Mouse (Mus musculus): ENCODE data around the gene Fam161a.

Fam161a gene

DNA sequence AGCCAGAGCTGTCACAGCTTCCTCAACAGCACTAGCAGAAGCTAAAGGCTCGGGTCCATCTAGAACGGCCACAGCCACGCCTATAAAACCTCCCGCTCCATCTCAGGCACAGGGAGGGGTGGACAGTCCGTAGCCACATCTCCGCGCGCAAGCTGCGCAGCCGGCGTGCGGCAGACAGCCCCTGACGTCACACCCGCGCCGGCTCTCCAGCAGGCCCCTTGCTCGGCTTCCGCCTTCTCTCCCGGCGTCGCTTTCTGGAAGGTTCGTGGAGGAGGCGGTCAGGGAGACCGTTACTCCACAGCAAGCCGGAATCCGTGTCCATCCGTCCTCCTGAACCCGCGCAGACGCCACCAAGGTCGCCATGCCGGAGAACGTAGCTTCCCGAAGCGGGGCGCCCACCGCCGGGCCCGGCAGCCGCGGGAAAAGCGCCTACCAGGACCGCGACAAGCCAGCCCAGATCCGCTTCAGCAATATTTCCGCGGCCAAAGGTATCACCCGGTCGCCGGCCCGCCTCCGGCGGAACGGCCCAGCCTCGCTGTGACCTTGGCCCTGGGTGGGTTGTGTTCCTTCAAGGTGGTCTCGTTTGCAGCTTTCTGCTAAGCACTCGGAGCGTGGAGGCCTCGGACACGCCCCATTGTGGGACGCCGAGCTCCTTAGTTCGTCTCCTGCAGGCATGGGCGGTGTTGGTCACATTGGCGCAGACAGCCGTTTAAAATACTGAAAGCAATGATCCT is 16.8 kb upstream of the Fam161a start, which contains the start of gene Cct4:
Gene Cct4 (plus strand): TSS at position 127 of the 734 bp plus-strand sequence.
- peak; percentile 94 for DNase-seq (ENCODE audit: low spot score)

DNA sequence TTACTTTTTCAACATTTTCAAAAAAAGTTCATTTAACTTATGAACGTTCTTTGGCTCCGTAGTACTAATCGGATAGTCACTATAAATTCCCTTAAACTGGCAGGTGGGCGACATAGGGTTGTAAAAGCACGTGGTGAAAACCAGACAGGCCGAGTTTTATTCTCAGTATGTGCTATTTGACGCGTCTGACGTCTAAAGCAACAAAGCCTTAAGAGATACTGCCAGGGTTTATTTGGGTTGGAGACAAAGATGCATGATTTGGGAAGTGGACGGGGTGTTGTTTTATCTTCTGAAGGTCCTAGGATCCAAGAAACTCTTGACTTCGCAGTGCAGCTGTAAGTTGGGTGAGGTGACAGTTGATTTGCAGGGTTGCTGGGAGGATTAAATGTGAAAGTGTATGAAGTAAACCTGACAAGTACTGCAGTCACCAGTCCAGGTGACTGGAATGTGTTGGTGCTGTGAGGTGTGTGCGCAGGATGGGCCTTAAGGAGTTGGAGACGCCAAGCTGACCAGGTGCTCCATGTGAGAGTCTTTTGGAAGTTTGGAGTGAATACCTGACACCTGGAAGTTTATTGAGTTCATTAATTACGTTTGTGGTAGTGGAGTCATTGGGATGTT is 16.0 kb upstream of the Fam161a start:
- no peak for DNase-seq (ENCODE audit: low spot score)

DNA sequence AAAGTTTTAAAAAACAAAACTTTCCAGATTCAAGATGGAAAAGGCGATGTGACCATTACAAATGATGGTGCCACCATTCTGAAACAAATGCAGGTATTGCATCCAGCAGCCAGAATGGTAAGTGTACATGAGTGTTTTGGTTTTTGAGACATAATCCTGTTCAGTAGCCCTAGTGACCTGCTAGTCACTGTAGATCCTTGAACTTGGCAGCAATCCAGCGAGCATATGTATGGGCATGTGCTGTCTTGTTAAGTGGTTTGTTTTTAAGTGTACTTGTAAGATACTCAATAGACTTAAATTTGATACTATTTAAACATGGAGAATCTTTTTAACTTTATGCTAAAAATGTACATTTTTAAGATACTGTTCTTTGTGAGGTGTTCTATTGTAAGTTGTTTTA is 13.1 kb upstream of the Fam161a start:
- no peak for DNase-seq (ENCODE audit: low spot score)

DNA sequence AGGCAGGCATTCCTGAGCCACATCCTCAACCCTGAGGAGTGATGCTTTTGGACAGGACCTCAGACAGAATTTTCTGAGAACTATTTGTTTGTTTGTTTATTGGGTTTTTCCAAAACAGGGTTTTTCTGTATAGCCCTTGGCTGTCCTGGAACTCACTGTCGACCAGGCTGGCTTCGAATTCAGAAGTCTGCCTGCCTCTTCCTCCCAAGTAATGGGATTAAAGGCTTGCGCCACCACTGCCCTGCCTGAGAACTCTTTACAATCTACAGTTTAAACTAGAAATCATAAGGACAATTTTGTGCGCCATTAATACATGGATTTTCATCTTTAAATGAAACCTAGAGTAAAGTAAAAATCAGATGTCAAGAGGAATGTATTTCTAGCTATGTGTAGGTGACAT is 11.9 kb upstream of the Fam161a start:
- no peak for DNase-seq (ENCODE audit: low spot score)

DNA sequence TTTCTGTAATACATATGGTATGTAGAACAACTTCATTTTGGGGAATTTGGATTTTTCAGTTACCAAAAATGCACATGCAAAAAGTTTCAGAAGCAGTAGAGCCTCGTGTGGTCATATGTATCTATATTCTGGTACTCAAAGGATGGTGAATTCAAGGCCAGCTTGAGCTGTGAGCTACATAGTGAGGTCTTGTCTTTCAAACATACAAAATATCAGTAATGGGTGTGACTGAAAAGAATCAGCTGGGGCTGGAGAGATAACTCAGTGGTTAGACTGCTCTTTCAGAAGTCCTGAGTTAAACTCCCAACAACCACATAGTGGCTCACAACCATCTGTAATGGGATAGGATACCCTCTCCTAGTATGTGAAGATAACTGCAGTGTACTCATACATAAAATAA is 9.0 kb upstream of the Fam161a start:
- DNase-seq (ENCODE audit: low spot score): no peak

DNA sequence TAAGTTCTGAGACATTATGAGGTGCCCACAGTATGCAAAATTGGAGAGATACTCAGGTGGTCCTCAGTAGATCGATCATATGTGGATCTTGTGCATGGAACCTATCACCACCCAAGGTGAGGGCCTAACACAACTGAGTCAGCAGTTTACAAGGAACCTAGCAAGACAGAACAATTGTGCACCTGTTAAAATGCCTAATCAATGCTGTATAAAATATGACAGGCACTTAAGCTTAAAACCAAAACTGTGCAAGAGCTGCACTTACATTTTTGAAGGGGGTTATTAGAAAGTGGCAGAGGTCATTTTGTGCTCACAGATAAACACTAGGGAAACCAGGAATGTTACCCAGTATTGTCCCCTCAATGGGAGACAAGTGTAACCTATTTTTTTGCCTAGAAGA is 2.1 kb upstream of the Fam161a start:
- no peak for DNase-seq (ENCODE audit: low spot score)

DNA sequence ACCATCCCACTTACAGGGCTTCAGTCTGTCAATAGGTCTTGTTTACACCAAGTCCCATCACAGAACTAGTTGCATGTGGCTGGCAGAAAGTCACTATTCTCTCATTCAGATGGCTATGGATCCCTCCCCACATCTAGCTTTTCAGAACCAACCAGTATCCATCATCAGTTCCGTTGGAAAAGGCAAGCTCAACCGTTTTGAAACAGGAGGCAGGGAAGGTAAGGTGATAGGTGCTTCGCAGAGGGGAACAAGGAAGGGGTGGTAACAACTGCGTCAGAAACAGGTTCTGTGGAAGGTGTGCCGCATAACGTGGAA is 208 bp upstream of the Fam161a start:
- no peak for DNase-seq (ENCODE audit: low spot score)

DNA sequence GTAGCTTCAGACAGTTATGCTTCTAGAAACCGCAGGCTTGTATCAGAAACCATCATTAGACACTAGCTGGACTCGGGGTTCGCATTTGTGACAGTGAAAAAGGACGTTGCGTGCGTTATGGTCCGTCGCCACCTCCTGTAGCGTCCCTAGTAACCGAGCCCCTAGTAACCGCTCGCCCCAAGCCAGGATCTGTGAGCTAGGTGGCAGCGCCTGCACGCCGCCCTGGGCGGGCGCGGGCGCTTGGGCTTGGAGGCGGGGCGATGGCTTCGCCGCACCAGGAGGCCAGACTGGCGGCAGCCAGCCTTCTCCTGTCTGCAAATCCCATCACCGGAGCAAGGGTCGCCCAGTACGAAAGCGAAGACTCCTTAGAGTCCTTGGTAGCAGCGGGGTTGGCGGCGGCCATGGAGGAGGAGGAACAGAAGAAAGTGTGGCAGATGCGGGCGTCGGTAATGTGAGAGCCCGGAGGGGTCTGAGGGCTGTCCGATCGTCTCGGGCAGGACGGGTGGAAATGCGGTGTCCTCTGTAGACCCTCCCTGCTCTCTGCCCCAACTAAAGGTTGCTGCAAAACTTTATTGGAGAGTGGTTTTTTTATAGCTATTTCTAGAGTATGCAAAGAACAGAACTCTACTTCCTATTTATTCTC is 971 bp downstream of the Fam161a start:
- DNase-seq (ENCODE audit: low spot score): peak; percentile 78

DNA sequence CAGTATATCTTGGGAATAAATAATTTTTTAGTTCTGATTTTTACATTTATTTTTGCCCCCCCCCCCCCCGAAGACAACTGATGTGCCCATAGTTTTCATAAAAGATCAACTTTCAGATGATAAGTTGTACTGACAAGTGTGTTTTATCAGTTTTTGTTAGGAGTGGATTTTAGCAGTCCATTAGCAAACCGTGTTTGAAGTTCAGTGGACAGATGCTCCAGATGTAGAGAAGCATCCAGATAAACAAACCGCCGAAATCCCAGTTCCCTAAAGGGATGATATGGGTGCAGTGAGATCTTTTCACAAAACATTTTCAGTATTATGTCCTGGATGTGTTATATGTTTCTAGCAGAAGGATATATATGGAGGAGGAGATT is 1.5 kb downstream of the Fam161a start:
- no peak for DNase-seq (ENCODE audit: low spot score)

DNA sequence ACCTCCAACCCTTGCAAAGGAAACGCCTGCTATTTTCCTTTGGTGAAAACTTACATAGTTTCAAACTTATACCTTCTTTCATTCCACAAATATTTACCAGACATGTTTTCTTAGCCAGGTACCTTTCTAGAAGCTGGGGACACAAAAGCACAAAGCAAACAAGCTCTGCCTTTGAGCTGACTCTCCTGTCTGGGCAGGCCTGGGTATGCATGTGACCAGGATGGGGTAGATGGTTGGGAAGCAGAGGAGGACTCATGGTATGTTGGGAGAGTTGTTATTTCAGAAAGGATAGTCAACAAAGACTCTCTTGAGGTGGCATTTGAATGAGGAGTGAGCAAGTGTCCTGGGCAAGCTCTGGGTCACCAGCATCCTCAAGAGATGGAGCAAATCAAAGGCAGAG is 5.8 kb downstream of the Fam161a start:
- DNase-seq (ENCODE audit: low spot score): peak; percentile 52

DNA sequence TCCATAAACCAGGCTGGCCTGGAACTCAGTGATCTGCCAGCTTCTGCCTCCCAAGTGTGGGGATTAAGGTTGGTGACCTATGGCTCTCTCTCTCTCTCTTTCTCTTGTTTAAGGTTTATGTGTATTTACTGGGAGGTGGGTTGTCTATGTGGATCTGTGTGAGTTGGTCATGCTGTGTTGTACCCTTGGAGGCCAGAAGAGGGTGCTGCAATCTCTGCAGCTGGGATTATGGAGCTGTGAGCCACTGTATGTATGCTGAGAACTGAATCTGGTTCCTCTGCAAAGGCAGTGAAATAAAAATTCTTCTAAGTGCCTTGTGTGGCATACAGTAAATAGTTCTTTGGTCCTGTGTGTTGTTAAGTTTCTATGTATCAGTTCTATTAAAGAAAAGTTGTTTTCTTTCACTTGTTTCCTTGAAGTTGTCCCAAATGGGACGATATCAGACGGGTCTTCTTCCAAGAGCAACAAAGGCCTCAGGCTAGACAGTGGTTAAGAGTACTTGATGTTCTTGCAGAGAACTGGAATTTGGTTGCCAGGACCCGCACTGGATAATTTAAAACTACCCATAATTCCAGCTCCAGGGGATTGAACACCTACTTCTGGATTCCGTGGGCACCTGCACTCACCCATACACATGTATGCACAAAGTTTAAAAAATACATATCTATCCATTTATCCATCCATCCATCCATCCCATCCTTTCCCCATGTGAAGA is 6.4 kb downstream of the Fam161a start:
- DNase-seq (ENCODE audit: low spot score): no peak

DNA sequence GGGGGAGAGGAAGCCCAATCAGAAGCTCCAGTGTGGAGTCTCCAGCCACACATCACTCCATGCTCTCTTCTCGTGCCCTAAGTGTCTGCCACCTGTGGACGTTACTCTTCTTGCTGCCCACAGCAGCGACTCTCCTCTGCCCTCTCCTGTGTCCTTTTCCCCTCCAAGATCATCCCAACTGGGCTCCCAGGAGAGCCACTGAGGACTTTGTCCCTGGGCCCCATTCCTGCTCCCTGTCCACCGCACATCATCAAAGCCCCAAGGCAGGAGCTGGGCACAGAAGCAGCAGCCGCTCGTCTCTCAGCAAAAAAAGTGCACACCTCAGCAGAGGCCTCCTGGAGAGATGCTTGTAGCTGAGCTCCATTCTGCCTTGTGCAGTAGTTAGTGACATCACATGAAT is 7.7 kb downstream of the Fam161a start:
- DNase-seq (ENCODE audit: low spot score): no peak

DNA sequence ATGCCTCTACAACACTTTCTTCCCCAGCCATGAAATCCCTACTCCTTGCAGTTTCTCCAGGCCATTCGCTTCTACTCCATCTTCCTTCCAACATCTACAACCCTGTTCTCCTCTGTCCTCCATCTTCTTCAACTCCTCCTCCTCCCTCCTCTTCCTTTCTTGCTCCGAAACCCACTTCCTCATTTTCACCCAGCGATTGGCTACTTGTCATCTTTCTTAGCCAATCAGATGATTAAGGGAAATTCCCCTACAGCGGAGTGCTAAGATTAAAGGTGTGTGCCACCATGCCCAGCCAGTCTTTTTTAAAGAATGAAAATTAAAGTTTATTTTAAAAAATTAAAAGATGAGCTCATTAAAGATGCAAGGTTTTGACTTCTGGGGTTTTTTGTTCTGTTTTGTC is 10.6 kb downstream of the Fam161a start:
- DNase-seq (ENCODE audit: low spot score): no peak

DNA sequence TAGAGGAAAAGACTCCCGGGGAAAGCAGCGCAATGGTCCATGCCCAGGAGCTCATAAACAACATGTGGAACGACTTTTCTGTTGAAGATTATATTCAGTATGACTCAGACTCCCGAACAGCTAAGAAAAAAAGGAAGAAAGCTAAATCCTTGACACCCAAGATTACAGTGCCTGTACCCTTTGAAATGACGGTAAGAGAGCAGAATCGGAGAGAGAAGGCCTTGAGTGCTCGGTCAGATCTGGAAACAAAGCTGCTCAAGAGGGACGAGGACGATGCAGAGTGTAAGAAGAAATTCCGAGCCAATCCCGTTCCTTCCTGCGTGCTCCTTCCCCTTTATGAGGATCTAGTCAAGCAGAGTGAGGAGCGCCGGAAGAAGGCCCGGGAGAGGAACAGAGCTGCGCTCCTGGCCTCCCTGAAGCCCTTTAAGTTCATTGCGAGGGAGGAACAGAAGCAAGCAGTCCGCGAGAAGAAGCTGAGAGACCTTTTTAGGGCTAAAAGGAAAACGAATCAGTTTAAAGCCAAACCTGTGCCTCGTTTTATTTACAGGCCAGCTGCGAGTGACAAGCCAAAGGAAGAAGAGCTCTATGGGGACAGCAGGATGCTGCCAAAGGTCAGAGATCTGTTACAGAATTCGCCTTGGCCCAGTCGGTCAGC is 12.9 kb downstream of the Fam161a start:
- no peak for DNase-seq (ENCODE audit: low spot score)

DNA sequence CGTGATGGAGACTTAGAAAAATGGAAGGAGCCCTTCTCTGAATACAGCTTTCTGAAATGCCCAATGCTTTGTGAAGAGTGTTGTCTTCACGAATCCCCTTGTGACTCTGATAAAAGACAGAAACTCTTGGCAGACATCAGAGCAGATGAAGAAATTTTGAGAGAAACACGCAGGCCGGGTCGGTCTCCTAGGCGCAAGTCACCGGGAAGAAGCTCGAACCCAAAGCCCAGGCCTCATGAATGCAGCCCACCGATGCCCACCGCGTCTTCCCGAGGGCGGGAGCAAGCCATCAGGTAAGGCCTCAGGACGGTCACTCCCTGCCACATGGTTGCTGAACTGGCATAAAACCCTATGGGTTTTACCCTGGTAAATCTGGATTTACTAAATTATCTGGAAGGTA is 13.5 kb downstream of the Fam161a start:
- DNase-seq (ENCODE audit: low spot score): no peak

DNA sequence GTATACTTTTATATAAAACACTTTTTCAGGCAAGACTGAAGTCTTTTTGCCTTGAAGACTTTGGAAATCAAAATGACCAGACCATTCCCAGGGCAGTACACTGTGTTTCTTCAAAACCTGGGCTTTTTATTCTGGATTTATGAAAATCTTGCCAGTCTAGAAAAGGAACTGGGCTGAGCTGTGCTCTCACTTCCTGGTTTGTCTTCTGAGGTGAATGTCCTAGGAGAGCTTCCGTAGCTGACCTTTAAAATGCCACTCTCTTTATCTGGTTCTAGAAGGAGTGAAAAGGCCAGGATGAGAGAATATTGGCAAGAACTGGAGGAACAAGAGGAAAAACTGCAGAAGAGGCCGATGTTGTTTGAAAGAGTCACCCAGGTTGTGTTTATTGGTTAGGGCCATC is 15.8 kb downstream of the Fam161a start:
- no peak for DNase-seq (ENCODE audit: low spot score)

DNA sequence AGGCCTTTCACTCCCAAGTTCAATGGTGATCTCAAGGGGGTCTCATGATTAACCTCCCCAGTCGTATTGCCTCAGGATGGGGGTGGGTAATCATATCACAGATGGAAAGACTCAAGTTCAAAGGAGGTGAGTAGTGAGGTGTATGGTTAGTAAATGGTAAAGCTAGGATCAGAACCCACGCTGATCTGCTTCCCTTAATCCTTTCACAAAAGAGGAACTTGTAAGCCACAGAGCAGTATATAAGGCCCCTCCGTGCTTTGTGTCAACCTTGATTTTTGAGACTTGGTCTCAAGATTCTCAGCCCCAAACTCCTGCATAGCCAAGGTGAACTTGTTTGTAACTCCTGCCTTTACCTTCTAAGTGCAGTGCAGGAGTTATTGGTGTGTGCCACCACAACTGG is 16.8 kb downstream of the Fam161a start:
- no peak for DNase-seq (ENCODE audit: low spot score)

DNA sequence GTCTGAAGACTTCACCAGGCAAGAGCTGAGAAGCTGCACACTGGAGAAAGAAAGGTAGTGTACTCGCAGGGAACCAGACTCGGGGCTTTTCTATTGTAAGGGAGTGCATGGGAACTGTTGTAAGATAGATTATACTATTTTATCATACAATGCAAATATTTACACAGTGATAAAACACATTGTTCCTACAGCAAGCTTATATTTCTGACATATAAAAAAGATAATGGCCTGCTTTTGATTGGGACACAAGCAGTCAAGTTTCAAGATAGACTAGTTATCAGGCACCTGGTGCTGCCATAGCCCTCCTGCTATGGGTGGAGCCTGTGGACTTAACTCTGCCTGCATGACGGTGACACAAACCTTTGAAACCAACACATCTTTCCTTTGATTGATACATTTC is 21.6 kb downstream of the Fam161a start:
- DNase-seq (ENCODE audit: low spot score): no peak

DNA sequence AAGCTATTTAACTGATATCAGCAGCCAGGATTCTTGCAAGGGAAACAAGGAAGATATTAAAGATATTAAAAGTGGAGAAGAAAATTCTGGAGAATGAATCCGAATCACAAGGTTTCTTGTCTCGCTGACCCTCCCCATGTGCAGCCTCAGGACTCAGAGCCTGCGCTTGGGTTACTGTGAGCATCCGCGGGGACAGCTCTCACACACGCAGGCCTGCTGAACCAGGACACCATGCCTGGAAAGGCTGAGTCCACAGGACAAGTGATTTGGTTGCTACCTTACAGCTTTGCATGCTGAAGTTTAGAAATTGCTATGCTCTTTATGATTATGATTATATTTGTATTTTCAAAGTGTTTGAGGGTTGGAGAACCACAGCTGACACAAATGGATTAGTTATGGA is 22.1 kb downstream of the Fam161a start:
- no peak for DNase-seq (ENCODE audit: low spot score)

DNA sequence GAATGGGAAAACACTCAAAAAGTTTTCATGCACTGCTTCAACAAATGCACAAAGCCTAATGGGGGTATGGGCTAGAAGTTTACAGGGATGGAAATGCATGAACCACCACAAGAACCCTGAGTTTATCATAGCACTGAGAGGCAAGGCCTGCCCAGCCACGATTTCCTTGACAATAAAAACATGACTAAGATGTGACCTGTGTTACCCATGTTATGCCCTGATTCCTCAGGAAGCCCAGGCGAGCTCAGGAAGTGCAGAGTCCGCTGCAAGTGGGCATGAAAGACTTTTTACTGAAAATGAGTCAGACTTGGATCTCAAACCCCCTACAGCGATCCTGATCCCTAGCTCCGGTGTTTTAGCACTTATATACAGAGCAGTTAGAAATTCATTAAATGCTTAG is 39.9 kb downstream of the Fam161a start:
- no peak for DNase-seq (ENCODE audit: low spot score)

DNA sequence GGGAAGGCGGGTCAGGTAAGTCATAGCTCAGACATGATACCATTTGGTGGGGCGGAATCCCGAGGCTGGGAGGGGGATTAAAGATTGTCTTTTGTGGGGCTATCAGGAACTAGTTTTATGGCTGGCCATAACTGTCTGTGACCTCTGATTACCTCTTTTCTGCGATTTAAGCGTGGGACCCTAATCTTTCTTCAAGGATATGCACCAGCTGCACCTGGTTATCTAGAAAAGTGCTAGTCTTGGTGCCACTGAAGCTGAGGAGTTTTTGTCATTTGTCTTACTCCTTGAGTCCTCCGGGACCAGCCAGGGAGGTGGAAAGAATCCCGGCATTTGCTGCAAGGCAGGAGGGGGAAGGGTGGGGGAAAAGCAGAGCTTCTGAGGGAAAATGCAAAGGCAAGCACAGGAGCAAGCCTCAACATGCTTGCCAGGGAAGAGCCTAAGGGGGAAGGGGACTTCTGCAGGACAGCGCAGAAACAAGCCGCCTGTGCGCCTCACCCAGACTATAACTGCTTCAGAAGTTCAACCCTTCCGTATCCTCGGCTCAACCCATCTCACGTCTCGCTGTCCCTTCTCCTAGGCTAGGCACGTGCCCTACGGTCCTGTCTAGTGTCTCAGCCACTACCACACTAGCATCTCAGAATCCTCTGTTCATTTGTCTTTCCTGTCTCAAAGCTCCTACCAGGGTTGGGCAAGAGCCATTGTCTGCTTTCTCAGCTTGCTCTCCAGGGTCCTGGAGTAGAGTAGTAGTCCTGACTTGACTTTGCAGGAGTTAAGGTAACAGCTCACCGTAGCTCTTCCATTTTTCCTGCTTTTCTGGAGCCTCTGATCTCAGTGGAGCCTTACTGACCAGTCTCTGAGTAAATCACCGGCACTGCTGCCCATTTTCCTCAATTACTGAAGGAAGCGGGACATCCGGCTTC is 40.6 kb downstream of the Fam161a start:
- peak; percentile 8 for DNase-seq (ENCODE audit: low spot score)

DNA sequence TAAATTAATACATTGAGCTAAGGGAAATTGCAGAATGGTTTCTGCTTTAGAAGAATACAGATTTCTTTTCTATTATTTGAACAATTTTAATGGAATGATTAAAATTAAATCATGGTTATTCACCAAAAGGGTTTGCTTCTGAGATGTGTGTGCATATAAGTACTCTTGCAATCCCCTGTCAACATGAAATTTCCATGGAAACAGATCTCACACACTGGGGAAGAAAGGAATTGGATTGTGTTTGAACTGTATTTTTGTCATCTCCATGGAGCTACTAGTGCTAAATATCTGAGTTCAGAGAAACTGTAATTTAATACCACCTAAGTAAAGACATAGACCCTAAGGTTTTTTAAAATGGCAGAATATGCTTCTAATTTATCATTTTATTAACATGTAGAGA is 42.3 kb downstream of the Fam161a start:
- DNase-seq (ENCODE audit: low spot score): no peak
